Mouse (Mus musculus) lung, embryonic 14.5 days (tissue): Measurements from ENCODE around the gene Itga8. TPM values are rescaled to one million over a fixed set of nuclear protein-coding genes. Genes with fewer than 3 reads are reported as not detected.

Experiments used
- ATAC-seq: fragments of 200-750 bp; cut with Nextera tagmentation; 2 replicates; pipeline ENCODE4 v1.8.0; 2017; ENCODE audit warnings: mild to moderate bottlenecking, moderate TSS enrichment, moderate library complexity; ENCODE audit not compliant: insufficient read depth
- DNase-seq: peaks from one replicate; pipeline ENCODE4 v3.0.0-alpha.2; 2015
- H3K27ac ChIP-seq: fragments of 300-500 bp; sonication (generic); 2 replicates; pipeline ENCODE4 v1.5.1; 2014; ENCODE audit warnings: low read depth, mild to moderate bottlenecking, moderate library complexity
- H3K27me3 ChIP-seq: fragments of 300-500 bp; sonication (generic); 2 replicates; pipeline ENCODE4 v1.6.1; 2014; ENCODE audit warnings: low read length, control low read depth; ENCODE audit not compliant: insufficient read depth
- H3K36me3 ChIP-seq: fragments of 300-500 bp; sonication (generic); 2 replicates; pipeline ENCODE4 v1.6.1; 2014; ENCODE audit warnings: control low read depth; ENCODE audit not compliant: insufficient read depth
- H3K4me1 ChIP-seq: fragments of 300-500 bp; sonication (generic); 2 replicates; pipeline ENCODE4 v1.6.1; 2014; ENCODE audit warnings: antibody characterized with exemption, control low read depth; ENCODE audit not compliant: insufficient read depth
- H3K4me2 ChIP-seq: fragments of 300-500 bp; sonication (generic); 2 replicates; pipeline ENCODE4 v1.6.1; 2014; ENCODE audit warnings: mild to moderate bottlenecking
- H3K4me3 ChIP-seq: fragments of 300-500 bp; sonication (generic); 2 replicates; pipeline ENCODE4 v1.5.1; 2014; ENCODE audit warnings: low read depth, low read length
- H3K9ac ChIP-seq: fragments of 300-500 bp; sonication (generic); 2 replicates; pipeline ENCODE4 v1.6.1; 2014
- H3K9me3 ChIP-seq: fragments of 300-500 bp; sonication (generic); 2 replicates; pipeline ENCODE4 v1.6.1; 2016; ENCODE audit warnings: low read depth, low read length, control low read depth
- CTCF ChIP-seq: IDR thresholded peaks from 2 replicates; pipeline ENCODE4 v1.5.1; 2016; ENCODE audit warnings: antibody characterized with exemption, low read depth
- WGBS: fragments of 180-500 bp; shearing (Covaris S2); extraction: QIAGEN DNeasy Blood & Tissue Kit; methylation state at CpG from one replicate; pipeline ENCODE4 v1.1.7; 2014; 5-methylcytosine and 5-hydroxymethylcytosine counted together
- polyA plus RNA-seq: library from polyadenylated mRNA; unstranded; fragments of >200 nt; fragmentation: Nextera tagmentation; extraction: Ambion mirVana; gene quantifications from 2 replicates; pipeline ENCODE4 v1.2.1, GENCODE M21; 2014

Gene Itga8
- polyA plus RNA-seq, 1 experiment from 2014 or later, result 42.6 TPM

- Histone ChIP-seq H3K4me3 (no peak overlapping the region), H3K27ac (no peak overlapping the region), H3K4me1 (peaks cover 5% of the 10 kb centered on the region; the same call in 1 of the 2 replicates), H3K9ac (no peak overlapping the region), H3K4me2 (no peak overlapping the region), H3K9me3 (no peaks in the 10 kb centered on the region), H3K36me3 (no peaks in the 10 kb centered on the region), H3K27me3 (no peaks in the 10 kb centered on the region)
- TF ChIP-seq CTCF, result no peak
- no peak for ATAC-seq
- WGBS, result 45% methylated on average over 1 of the region's 1 CpGs
- DNase-seq, result no peak
Observed at GRCm38 (mm10) chr2:12103183-12103582, 198.5 kb downstream of the Itga8 start.

- 0 out of 2 replicates have a peak overlapping the region, but pooled peaks have one; percentile 20 for H3K4me2 ChIP-seq
- H3K36me3 ChIP-seq, result no peaks in the 10 kb centered on the region
- WGBS, result 30% methylated on average over 7 of the region's 7 CpGs
- H3K9ac ChIP-seq, result no peak overlapping the region
- H3K9me3 ChIP-seq, result no peaks in the 10 kb centered on the region
- H3K4me3 ChIP-seq, result no peak overlapping the region
- H3K27ac ChIP-seq, result peak overlapping the region; percentile 36; the same call in 1 of the 2 replicates
- ATAC-seq (peak; percentile 78), DNase-seq (peak; percentile 62)
- H3K27me3 ChIP-seq, result no peaks in the 10 kb centered on the region
- no peak for TF ChIP-seq CTCF
- no peaks in the 10 kb centered on the region for H3K4me1 ChIP-seq
Observed at GRCm38 (mm10) chr2:12092203-12092984, 209.3 kb downstream of the Itga8 start.

GRCm38 (mm10) chr2:12090993-12091392, 210.7 kb downstream of the Itga8 start:
- Histone ChIP-seq H3K4me2 (no peak overlapping the region), H3K9me3 (no peaks in the 10 kb centered on the region), H3K4me3 (no peak overlapping the region), H3K4me1 (no peaks in the 10 kb centered on the region), H3K27ac (no peak overlapping the region), H3K36me3 (no peaks in the 10 kb centered on the region), H3K9ac (no peak overlapping the region), H3K27me3 (no peaks in the 10 kb centered on the region)
- ATAC-seq (no peak), DNase-seq (no peak)
- no peak for TF ChIP-seq CTCF
- 87% methylated on average over 2 of the region's 2 CpGs for WGBS

GRCm38 (mm10) chr2:12085492-12085891, 216.2 kb downstream of the Itga8 start:
- H3K4me3 ChIP-seq, result no peak overlapping the region
- no peak overlapping the region for H3K9ac ChIP-seq
- H3K9me3 ChIP-seq, result no peaks in the 10 kb centered on the region
- 74% methylated on average over 2 of the region's 2 CpGs for WGBS
- ATAC-seq (no peak), DNase-seq (no peak)
- no peaks in the 10 kb centered on the region for H3K27me3 ChIP-seq
- no peaks in the 10 kb centered on the region for H3K36me3 ChIP-seq
- no peak for TF ChIP-seq CTCF
- no peak overlapping the region for H3K4me2 ChIP-seq
- no peaks in the 10 kb centered on the region for H3K4me1 ChIP-seq
- no peak overlapping the region for H3K27ac ChIP-seq

GRCm38 (mm10) chr2:12084341-12084740, 217.4 kb downstream of the Itga8 start:
- WGBS, result 85% methylated on average over 4 of the region's 4 CpGs
- TF ChIP-seq CTCF, result no peak
- H3K4me3 ChIP-seq, result no peak overlapping the region
- H3K4me1 ChIP-seq, result no peaks in the 10 kb centered on the region
- no peak overlapping the region for H3K4me2 ChIP-seq
- ATAC-seq (no peak), DNase-seq (no peak)
- no peak overlapping the region for H3K9ac ChIP-seq
- H3K27ac ChIP-seq, result no peak overlapping the region
- no peaks in the 10 kb centered on the region for H3K36me3 ChIP-seq
- no peaks in the 10 kb centered on the region for H3K27me3 ChIP-seq
- H3K9me3 ChIP-seq, result no peaks in the 10 kb centered on the region

- Histone ChIP-seq H3K36me3 (no peaks in the 10 kb centered on the region), H3K27me3 (no peaks in the 10 kb centered on the region), H3K27ac (no peak overlapping the region), H3K4me3 (no peak overlapping the region), H3K9ac (no peak overlapping the region), H3K4me1 (no peaks in the 10 kb centered on the region), H3K9me3 (no peaks in the 10 kb centered on the region), H3K4me2 (no peak overlapping the region)
- DNase-seq (no peak), ATAC-seq (no peak)
- no peak for TF ChIP-seq CTCF
- 66% methylated on average over 2 of the region's 2 CpGs for WGBS
Observed at GRCm38 (mm10) chr2:12077266-12077891, 224.3 kb downstream of the Itga8 start.

GRCm38 (mm10) chr2:12065669-12066399, 235.9 kb downstream of the Itga8 start:
- 47% methylated on average over 6 of the region's 6 CpGs for WGBS

More at GRCm38 (mm10) chr2:12065669-12066399, 235.9 kb downstream of the Itga8 start:
- Histone ChIP-seq H3K9me3 (no peaks in the 10 kb centered on the region), H3K36me3 (no peaks in the 10 kb centered on the region), H3K9ac (no peak overlapping the region), H3K4me3 (no peak overlapping the region), H3K4me2 (no peak overlapping the region), H3K27me3 (no peaks in the 10 kb centered on the region), H3K27ac (no peak overlapping the region), H3K4me1 (no peaks in the 10 kb centered on the region)
- ATAC-seq (no peak), DNase-seq (peak; percentile 33)
- no peak for TF ChIP-seq CTCF
